Mouse (Mus musculus) stomach, embryonic 14.5 days (tissue): Measurements from ENCODE around the gene Gphn. TPM values are rescaled to one million over a fixed set of nuclear protein-coding genes. Genes with fewer than 3 reads are reported as not detected.

Experiments
- ATAC-seq: fragments of 200-750 bp; cut with Nextera tagmentation; 2 replicates; pipeline ENCODE4 v1.8.0; 2017; ENCODE audit warnings: low read depth, moderate TSS enrichment; ENCODE audit not compliant: insufficient number of reproducible peaks, insufficient read depth, low FRiP score
- H3K27ac ChIP-seq: fragments of 300-500 bp; sonication (generic); 2 replicates; pipeline ENCODE4 v1.5.1; 2014; ENCODE audit warnings: mild to moderate bottlenecking, low read length, moderate library complexity, mixed read lengths
- H3K27me3 ChIP-seq: fragments of 300-500 bp; sonication (generic); 2 replicates; pipeline ENCODE4 v1.6.1; 2014; ENCODE audit warnings: low read length, control low read depth, mixed read lengths; ENCODE audit not compliant: control insufficient read depth, insufficient read depth
- H3K36me3 ChIP-seq: fragments of 300-500 bp; sonication (generic); 2 replicates; pipeline ENCODE4 v1.6.1; 2014; ENCODE audit warnings: mild to moderate bottlenecking, control low read depth, low read length, moderate library complexity, mixed read lengths; ENCODE audit not compliant: control insufficient read depth, insufficient read depth
- H3K4me1 ChIP-seq: fragments of 300-500 bp; sonication (generic); 2 replicates; pipeline ENCODE4 v1.6.1; 2014; ENCODE audit warnings: low read length, control low read depth, mixed read lengths; ENCODE audit not compliant: control insufficient read depth, insufficient read depth
- H3K4me2 ChIP-seq: fragments of 300-500 bp; sonication (generic); replicated peaks from 2 replicates; pipeline ENCODE4 v1.6.1; 2014; ENCODE audit warnings: low read depth, low read length, control low read depth
- H3K4me3 ChIP-seq: fragments of 300-500 bp; sonication (generic); 2 replicates; pipeline ENCODE4 v1.5.1; 2014; ENCODE audit warnings: low read depth, low read length, control low read depth
- H3K9ac ChIP-seq: fragments of 300-500 bp; sonication (generic); replicated peaks from 2 replicates; pipeline ENCODE4 v1.6.1; 2014; ENCODE audit warnings: low read depth, mild to moderate bottlenecking, control low read depth, low read length, moderate library complexity, mixed read lengths
- H3K9me3 ChIP-seq: fragments of 300-500 bp; sonication (generic); 2 replicates; pipeline ENCODE4 v1.6.1; 2016; ENCODE audit warnings: low read depth, low read length, control low read depth; ENCODE audit not compliant: control insufficient read depth
- WGBS: fragments of 180-500 bp; shearing (Covaris S2); extraction: QIAGEN DNeasy Blood & Tissue Kit; methylation state at CpG from one replicate; pipeline ENCODE4 v1.1.7; 2014; 5-methylcytosine and 5-hydroxymethylcytosine counted together
- polyA plus RNA-seq: library from polyadenylated mRNA; unstranded; fragments of >200 nt; fragmentation: Nextera tagmentation; extraction: Ambion mirVana; gene quantifications from 2 replicates; pipeline ENCODE4 v1.2.1, GENCODE M21; 2014

Gene Gphn
- 21.0 and 26.1 TPM in 2 replicates for polyA plus RNA-seq

DNA sequence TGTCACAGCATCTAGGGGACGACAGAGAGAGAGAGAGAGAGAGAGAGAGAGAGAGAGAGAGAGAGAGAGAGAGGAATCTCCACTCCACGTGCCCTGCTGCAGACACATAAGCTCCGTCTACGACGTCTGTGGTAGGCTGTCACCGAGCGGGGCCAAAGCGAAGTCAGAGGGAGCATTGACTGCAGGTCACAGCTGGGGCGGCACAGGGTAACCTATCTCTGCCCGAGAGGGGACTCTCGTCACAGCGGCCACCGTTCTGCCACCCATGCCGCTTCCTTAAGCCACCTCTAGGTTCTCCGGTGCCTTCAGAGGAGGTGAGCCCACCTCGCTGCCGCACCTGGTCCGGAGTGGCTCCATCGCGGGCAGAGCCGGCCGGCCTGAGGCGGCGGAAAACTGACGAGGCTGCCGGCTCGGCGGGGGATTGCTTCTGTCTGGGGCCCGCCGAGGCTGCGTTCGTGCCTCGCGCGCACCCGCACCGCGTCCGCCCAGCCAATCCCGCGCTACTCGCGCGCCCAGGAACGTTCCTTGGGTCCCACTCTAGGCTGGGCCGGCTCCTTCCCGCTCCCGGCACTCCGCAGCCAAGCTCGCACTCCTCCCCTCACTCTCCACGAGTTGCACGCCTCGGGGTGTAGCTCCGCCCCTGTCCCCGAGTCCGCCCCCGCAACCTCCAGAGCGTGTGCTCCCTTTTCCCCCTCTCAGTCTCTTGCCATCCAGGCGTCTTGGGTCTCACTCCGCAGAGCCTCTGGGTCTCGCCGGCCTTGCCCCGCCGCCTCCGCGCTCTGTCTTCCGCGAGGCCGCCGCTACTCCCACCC, at the start of gene Gphn:
Gene Gphn, plus strand, starts transcription at position 673 of the 812 bp plus-strand sequence.
- no peaks in the 10 kb centered on the region for H3K27me3 ChIP-seq
- H3K9ac ChIP-seq = peak within 1 kb of the TSS; percentile 74
- WGBS = under 1% methylated on average over 63 of the region's 70 CpGs
- no peaks in the 10 kb centered on the region for H3K36me3 ChIP-seq
- peak within 1 kb of the TSS; percentile 99 for H3K27ac ChIP-seq
- no peaks in the 10 kb centered on the region for H3K4me1 ChIP-seq
- peak within 1 kb of the TSS; percentile 94 for H3K4me3 ChIP-seq
- ATAC-seq = peak; percentile 98
- no peaks in the 10 kb centered on the region for H3K9me3 ChIP-seq
- H3K4me2 ChIP-seq = peak within 1 kb of the TSS; percentile 69

DNA sequence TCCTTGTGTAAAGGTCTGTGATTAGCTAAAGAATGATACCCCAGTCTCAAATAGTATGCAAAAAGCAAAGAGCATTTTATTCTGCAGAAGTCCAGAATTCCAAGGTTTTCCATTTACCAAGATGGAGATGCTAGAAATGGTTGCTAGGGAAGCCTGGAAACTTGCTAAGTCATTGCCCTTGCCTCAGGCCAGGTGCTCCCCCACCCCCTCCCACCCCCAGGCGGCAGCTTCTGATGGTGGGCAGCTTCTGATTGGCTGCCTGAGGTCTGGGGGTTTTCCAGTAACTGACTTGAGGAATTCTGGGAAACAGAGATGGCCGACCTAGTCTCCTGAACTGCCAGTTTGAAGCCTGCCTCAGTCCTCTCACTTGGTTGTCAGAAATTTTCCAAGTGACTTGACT, 44.7 kb upstream of the Gphn start:
- Histone ChIP-seq H3K27ac (no peak overlapping the region), H3K27me3 (no peaks in the 10 kb centered on the region), H3K36me3 (no peaks in the 10 kb centered on the region), H3K9me3 (no peaks in the 10 kb centered on the region), H3K4me1 (no peaks in the 10 kb centered on the region), H3K4me3 (no peak overlapping the region), H3K9ac (no peak overlapping the region), H3K4me2 (no peak overlapping the region)
- ATAC-seq = no peak
- 75% methylated on average over 2 of the region's 2 CpGs for WGBS

DNA sequence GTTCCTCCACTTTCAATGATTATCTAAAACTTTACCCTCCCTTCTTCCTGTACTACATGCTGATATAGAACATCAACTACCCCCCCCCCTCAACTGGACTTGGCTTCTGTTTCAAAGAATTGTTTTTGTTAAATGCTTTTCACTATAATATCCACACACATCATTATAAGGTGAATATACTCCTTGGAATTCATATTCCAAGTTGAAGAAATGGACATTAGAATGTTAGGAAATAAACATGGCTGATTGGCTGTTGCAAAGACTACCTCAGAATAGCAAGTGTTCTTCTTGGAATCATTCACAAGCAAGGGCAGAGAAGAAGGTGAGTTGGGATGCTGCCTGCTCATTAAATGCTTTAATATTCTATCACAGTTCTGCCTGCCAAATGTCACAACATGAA, 32.2 kb upstream of the Gphn start, which contains the start of gene Gm6657:
Gene Gm6657, plus strand, starts transcription at position 301 of the 400 bp plus-strand sequence.
- no peak within 1 kb of the TSS for H3K4me3 ChIP-seq
- no peaks in the 10 kb centered on the region for H3K9me3 ChIP-seq
- no peaks in the 10 kb centered on the region for H3K27me3 ChIP-seq
- no peak within 1 kb of the TSS for H3K4me2 ChIP-seq
- H3K4me1 ChIP-seq = no peaks in the 10 kb centered on the region
- no peak within 1 kb of the TSS for H3K9ac ChIP-seq
- H3K36me3 ChIP-seq = no peaks in the 10 kb centered on the region
- no peak within 1 kb of the TSS for H3K27ac ChIP-seq
- no peak for ATAC-seq

DNA sequence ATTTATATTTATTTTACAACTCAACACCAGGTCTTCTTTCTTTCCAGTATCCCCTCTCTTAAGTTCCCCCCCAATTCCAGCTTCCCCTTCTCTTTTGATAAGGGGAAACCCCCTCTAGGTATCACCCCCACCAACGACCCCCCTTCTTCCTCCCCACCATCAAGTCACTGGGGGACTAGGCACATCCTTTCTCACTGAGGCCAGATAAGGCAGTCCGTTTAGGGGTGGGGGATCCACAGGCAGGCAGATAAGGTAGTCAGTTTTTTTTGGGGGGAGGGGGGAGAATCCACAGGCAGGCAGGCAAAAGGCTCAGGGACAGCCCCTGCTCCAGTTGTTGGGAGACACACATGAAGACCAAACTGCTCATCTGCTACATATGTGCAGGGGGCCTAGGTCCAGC, 30.8 kb upstream of the Gphn start:
- H3K4me1 ChIP-seq = no peaks in the 10 kb centered on the region
- H3K9me3 ChIP-seq = no peaks in the 10 kb centered on the region
- ATAC-seq = no peak
- H3K36me3 ChIP-seq = no peaks in the 10 kb centered on the region
- H3K27ac ChIP-seq = no peak overlapping the region
- H3K4me2 ChIP-seq = no peak overlapping the region
- no peak overlapping the region for H3K4me3 ChIP-seq
- H3K27me3 ChIP-seq = no peaks in the 10 kb centered on the region
- 43% methylated on average over 2 of the region's 2 CpGs for whole genome bisulfite sequencing
- H3K9ac ChIP-seq = no peak overlapping the region

DNA sequence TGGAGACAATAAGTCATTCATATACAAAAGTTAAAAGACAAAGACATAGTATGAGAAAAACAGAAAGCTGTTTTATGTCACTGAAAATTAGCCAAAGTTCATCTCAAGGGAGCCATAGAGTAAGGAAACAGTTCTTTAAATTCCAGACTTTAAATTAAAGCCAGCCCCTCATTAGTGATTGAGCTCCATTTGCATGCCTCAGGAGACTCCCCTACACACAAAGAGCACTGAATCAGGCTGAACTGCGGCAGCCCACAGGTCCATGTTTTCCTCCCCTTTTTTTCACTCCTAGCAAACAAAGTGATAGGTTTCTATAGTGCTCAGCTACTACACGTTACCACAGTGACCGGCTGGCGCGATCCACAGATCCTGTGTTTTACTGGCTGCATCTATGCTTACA, 22.5 kb upstream of the Gphn start:
- no peaks in the 10 kb centered on the region for H3K4me1 ChIP-seq
- H3K36me3 ChIP-seq = no peaks in the 10 kb centered on the region
- H3K4me2 ChIP-seq = no peak overlapping the region
- no peak for ATAC-seq
- no peak overlapping the region for H3K9ac ChIP-seq
- H3K4me3 ChIP-seq = no peak overlapping the region
- no peaks in the 10 kb centered on the region for H3K27me3 ChIP-seq
- WGBS = 73% methylated on average over 5 of the region's 5 CpGs
- no peak overlapping the region for H3K27ac ChIP-seq
- no peaks in the 10 kb centered on the region for H3K9me3 ChIP-seq

DNA sequence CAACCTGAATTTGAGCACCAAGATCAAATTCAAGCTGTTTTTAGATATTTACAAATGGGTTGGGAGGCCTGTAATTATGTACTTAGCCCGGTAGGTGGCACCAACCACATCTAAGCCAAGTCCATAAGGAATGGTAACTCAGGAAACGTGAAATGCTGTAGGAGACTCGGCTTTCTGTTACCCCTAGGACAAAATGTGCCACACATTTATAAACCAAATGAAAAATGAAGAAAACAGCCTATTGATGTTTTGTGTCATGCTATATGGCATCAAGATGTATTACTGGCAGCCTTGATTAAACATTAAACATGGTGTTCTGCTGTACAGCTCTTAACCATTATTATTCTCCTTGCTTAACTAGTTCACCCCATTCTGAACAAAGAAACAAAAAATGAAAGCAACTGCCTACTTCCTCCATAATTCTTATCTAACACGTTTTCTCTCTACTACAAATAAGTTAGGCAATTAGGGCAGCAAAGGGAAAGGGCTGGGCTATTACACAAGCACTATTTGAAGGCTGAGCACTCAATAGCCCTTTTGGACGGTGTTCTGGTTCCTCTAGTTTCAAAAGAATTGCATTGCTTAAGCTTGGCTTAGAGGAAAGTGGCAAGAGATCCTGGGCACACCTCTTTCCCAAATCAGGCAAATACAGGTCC, 20.1 kb upstream of the Gphn start:
- H3K27me3 ChIP-seq = no peaks in the 10 kb centered on the region
- H3K4me2 ChIP-seq = no peak overlapping the region; the same call in 1 of the 2 replicates
- H3K27ac ChIP-seq = no peak overlapping the region
- no peak overlapping the region for H3K4me3 ChIP-seq
- 14% methylated on average over 5 of the region's 5 CpGs for WGBS
- ATAC-seq = peak; percentile 33; the same call in 1 of the 2 replicates
- no peak overlapping the region for H3K9ac ChIP-seq
- H3K9me3 ChIP-seq = no peaks in the 10 kb centered on the region
- H3K4me1 ChIP-seq = no peaks in the 10 kb centered on the region
- no peaks in the 10 kb centered on the region for H3K36me3 ChIP-seq

DNA sequence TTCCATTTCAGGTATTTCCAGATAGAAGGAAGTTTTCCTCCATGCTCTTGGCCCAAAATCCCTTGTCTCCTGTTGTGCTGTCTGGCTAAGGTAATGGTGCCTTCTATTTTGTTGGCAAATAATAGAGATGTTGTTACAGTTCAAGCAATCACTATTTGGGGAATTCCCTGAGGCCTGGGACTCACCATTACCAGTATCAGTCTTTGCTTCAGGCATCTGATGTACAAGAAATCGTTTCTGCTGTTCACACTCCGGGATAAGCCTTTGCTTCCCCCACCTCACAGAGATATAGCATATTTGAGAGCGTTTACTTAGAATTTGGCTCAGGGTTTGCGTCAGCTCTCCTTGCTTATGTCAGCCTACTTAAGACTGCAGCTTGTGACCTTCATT, 19.6 kb upstream of the Gphn start:
- ATAC-seq = no peak
- Histone ChIP-seq H3K9ac (no peak overlapping the region), H3K27me3 (no peaks in the 10 kb centered on the region), H3K4me2 (no peak overlapping the region; the same call in 1 of the 2 replicates), H3K36me3 (no peaks in the 10 kb centered on the region), H3K4me1 (no peaks in the 10 kb centered on the region), H3K27ac (no peak overlapping the region), H3K9me3 (no peaks in the 10 kb centered on the region), H3K4me3 (no peak overlapping the region)
- 56% methylated on average over 4 of the region's 4 CpGs for whole genome bisulfite sequencing

DNA sequence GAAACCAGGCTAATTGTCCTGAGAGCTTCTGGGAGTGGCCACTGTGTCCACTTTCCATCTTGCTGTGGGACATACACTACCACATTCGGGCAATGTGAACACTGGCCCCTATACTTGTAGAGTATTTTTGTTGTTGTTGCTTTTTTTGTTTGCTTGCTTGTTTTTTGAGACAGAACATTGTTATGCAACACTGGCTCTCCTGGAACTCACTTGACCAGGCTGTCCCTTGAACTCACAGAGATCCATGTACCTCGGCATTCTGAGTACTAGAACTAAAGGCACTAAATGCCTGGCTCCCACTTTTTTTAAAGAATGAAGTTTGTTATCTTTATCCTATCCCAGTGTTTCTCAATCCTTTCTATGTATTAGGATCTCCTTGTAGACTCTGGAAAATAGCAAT, 16.3 kb upstream of the Gphn start:
- WGBS = 87% methylated on average over 2 of the region's 2 CpGs
- H3K4me1 ChIP-seq = no peaks in the 10 kb centered on the region
- no peak for ATAC-seq
- H3K27me3 ChIP-seq = no peaks in the 10 kb centered on the region
- no peak overlapping the region for H3K4me3 ChIP-seq
- no peaks in the 10 kb centered on the region for H3K36me3 ChIP-seq
- no peak overlapping the region for H3K4me2 ChIP-seq
- no peaks in the 10 kb centered on the region for H3K9me3 ChIP-seq
- H3K9ac ChIP-seq = no peak overlapping the region
- no peak overlapping the region for H3K27ac ChIP-seq
